Mouse (Mus musculus): Measurements from ENCODE around the gene Fbxo33. TPM values are rescaled to one million over a fixed set of nuclear protein-coding genes. Genes with fewer than 3 reads are reported as not detected.

The Fbxo33 gene
- polyA plus RNA-seq, 1 experiment from 2014 or later = 11.9 TPM

GRCm38 (mm10) chr12:59216676-59217266, 2.8 kb downstream of the Fbxo33 start:
- Histone ChIP-seq H3K27me3 (ENCODE audit: control insufficient read depth, insufficient read depth, low read length) (no peaks in the 10 kb centered on the region), H3K9me3 (ENCODE audit: control insufficient read depth, low read length) (no peaks in the 10 kb centered on the region), H3K4me1 (ENCODE audit: control insufficient read depth in 2 of 2, insufficient read depth in 2 of 2, low read length in 2 of 2) (peaks cover 3 to 16% of the 10 kb centered on the region in 2 experiments), H3K36me3 (ENCODE audit: control insufficient read depth, insufficient read depth, low read length) (no peaks in the 10 kb centered on the region), H3K9ac (ENCODE audit: low read length) (no peak overlapping the region), H3K27ac (replicated peaks in 1 of 2; ENCODE audit: control insufficient read depth in 1 of 2, insufficient read depth in 1 of 2, low read depth in 2 of 2, low read length in 2 of 2) (no peak overlapping the region), H3K4me2 (ENCODE audit: low read length) (no peak overlapping the region), H3K4me3 (ENCODE audit: control insufficient read depth in 1 of 2, insufficient read depth in 1 of 2, low read depth in 1 of 2, low read length in 2 of 2) (no peak overlapping the region)
- ATAC-seq (ENCODE audit: insufficient number of reproducible peaks, insufficient read depth, low FRiP score, low read depth) = no peak
- 78% methylated on average over 6 of the region's 6 CpGs for WGBS

- ATAC-seq (ENCODE audit: insufficient number of reproducible peaks, insufficient read depth, low FRiP score, low read depth) = no peak
- H3K4me1 ChIP-seq (ENCODE audit: control insufficient read depth in 2 of 2, insufficient read depth in 2 of 2, low read length in 2 of 2) = peaks cover 3 to 16% of the 10 kb centered on the region in 2 experiments
- no peaks in the 10 kb centered on the region for H3K9me3 ChIP-seq (ENCODE audit: control insufficient read depth, low read length)
- no peak overlapping the region for H3K4me2 ChIP-seq (ENCODE audit: low read length)
- H3K36me3 ChIP-seq (ENCODE audit: control insufficient read depth, insufficient read depth, low read length) = no peaks in the 10 kb centered on the region
- no peak overlapping the region for H3K4me3 ChIP-seq (ENCODE audit: control insufficient read depth in 1 of 2, insufficient read depth in 1 of 2, low read depth in 1 of 2, low read length in 2 of 2)
- 94% methylated on average over 4 of the region's 4 CpGs for WGBS
- H3K9ac ChIP-seq (ENCODE audit: low read length) = no peak overlapping the region
- no peak overlapping the region for H3K27ac ChIP-seq (replicated peaks in 1 of 2; ENCODE audit: control insufficient read depth in 1 of 2, insufficient read depth in 1 of 2, low read depth in 2 of 2, low read length in 2 of 2)
- no peaks in the 10 kb centered on the region for H3K27me3 ChIP-seq (ENCODE audit: control insufficient read depth, insufficient read depth, low read length)
Measured at GRCm38 (mm10) chr12:59216176-59216575, 3.3 kb downstream of the Fbxo33 start.

GRCm38 (mm10) chr12:59207814-59208213, 11.7 kb downstream of the Fbxo33 start:
- H3K9me3 ChIP-seq (ENCODE audit: control insufficient read depth, low read length) = no peaks in the 10 kb centered on the region
- peaks cover 16% of the 10 kb centered on the region for H3K36me3 ChIP-seq (ENCODE audit: control insufficient read depth, insufficient read depth, low read length)
- WGBS = 42% methylated on average over 1 of the region's 1 CpGs
- no peak for ATAC-seq (ENCODE audit: insufficient number of reproducible peaks, insufficient read depth, low FRiP score, low read depth)
- peaks cover 0 to 13% of the 10 kb centered on the region in 2 experiments; a peak in 2 of 4 replicates for H3K4me1 ChIP-seq (ENCODE audit: control insufficient read depth in 2 of 2, insufficient read depth in 2 of 2, low read length in 2 of 2)
- H3K4me2 ChIP-seq (ENCODE audit: low read length) = no peak overlapping the region
- no peaks in the 10 kb centered on the region for H3K27me3 ChIP-seq (ENCODE audit: control insufficient read depth, insufficient read depth, low read length)
- no peak overlapping the region for H3K4me3 ChIP-seq (ENCODE audit: control insufficient read depth in 1 of 2, insufficient read depth in 1 of 2, low read depth in 1 of 2, low read length in 2 of 2)
- no peak overlapping the region for H3K27ac ChIP-seq (replicated peaks in 1 of 2; ENCODE audit: control insufficient read depth in 1 of 2, insufficient read depth in 1 of 2, low read depth in 2 of 2, low read length in 2 of 2)
- H3K9ac ChIP-seq (ENCODE audit: low read length) = no peak overlapping the region

- no peak overlapping the region for H3K4me3 ChIP-seq (ENCODE audit: control insufficient read depth in 1 of 2, insufficient read depth in 1 of 2, low read depth in 1 of 2, low read length in 2 of 2)
- H3K4me2 ChIP-seq (ENCODE audit: low read length) = no peak overlapping the region
- no peak overlapping the region for H3K9ac ChIP-seq (ENCODE audit: low read length)
- ATAC-seq (ENCODE audit: insufficient number of reproducible peaks, insufficient read depth, low FRiP score, low read depth) = no peak
- 79% methylated on average over 3 of the region's 3 CpGs for WGBS
- H3K27ac ChIP-seq (replicated peaks in 1 of 2; ENCODE audit: control insufficient read depth in 1 of 2, insufficient read depth in 1 of 2, low read depth in 2 of 2, low read length in 2 of 2) = no peak overlapping the region
- no peaks in the 10 kb centered on the region for H3K9me3 ChIP-seq (ENCODE audit: control insufficient read depth, low read length)
- peaks cover 23% of the 10 kb centered on the region for H3K36me3 ChIP-seq (ENCODE audit: control insufficient read depth, insufficient read depth, low read length)
- H3K4me1 ChIP-seq (ENCODE audit: control insufficient read depth in 2 of 2, insufficient read depth in 2 of 2, low read length in 2 of 2) = peaks cover 0 to 13% of the 10 kb centered on the region in 2 experiments; a peak in 2 of 4 replicates
- H3K27me3 ChIP-seq (ENCODE audit: control insufficient read depth, insufficient read depth, low read length) = no peaks in the 10 kb centered on the region
Measured at GRCm38 (mm10) chr12:59207000-59207390, 12.5 kb downstream of the Fbxo33 start.

- 85% methylated on average over 4 of the region's 4 CpGs for WGBS
- H3K27me3 ChIP-seq (ENCODE audit: control insufficient read depth, insufficient read depth, low read length) = no peaks in the 10 kb centered on the region
Measured at GRCm38 (mm10) chr12:59206208-59206999, 13.1 kb downstream of the Fbxo33 start.

GRCm38 (mm10) chr12:59205571-59205970, 14.0 kb downstream of the Fbxo33 start:
- Histone ChIP-seq H3K36me3 (ENCODE audit: control insufficient read depth, insufficient read depth, low read length) (peaks cover 34% of the 10 kb centered on the region), H3K27me3 (ENCODE audit: control insufficient read depth, insufficient read depth, low read length) (no peaks in the 10 kb centered on the region), H3K4me3 (ENCODE audit: control insufficient read depth in 1 of 2, insufficient read depth in 1 of 2, low read depth in 1 of 2, low read length in 2 of 2) (no peak overlapping the region), H3K27ac (replicated peaks in 1 of 2; ENCODE audit: control insufficient read depth in 1 of 2, insufficient read depth in 1 of 2, low read depth in 2 of 2, low read length in 2 of 2) (no peak overlapping the region), H3K4me2 (ENCODE audit: low read length) (no peak overlapping the region), H3K9ac (ENCODE audit: low read length) (no peak overlapping the region), H3K4me1 (ENCODE audit: control insufficient read depth in 2 of 2, insufficient read depth in 2 of 2, low read length in 2 of 2) (peaks cover 0 to 13% of the 10 kb centered on the region in 2 experiments; a peak in 2 of 4 replicates), H3K9me3 (ENCODE audit: control insufficient read depth, low read length) (no peaks in the 10 kb centered on the region)
- 94% methylated on average over 6 of the region's 6 CpGs for WGBS
- no peak for ATAC-seq (ENCODE audit: insufficient number of reproducible peaks, insufficient read depth, low FRiP score, low read depth)

More at GRCm38 (mm10) chr12:59206208-59206999, 13.1 kb downstream of the Fbxo33 start:
- Histone ChIP-seq H3K9ac (ENCODE audit: low read length) (no peak overlapping the region), H3K36me3 (ENCODE audit: control insufficient read depth, insufficient read depth, low read length) (peaks cover 25% of the 10 kb centered on the region), H3K4me3 (ENCODE audit: control insufficient read depth in 1 of 2, insufficient read depth in 1 of 2, low read depth in 1 of 2, low read length in 2 of 2) (no peak overlapping the region), H3K4me1 (ENCODE audit: control insufficient read depth in 2 of 2, insufficient read depth in 2 of 2, low read length in 2 of 2) (peaks cover 0 to 13% of the 10 kb centered on the region in 2 experiments; a peak in 2 of 4 replicates), H3K27ac (replicated peaks in 1 of 2; ENCODE audit: control insufficient read depth in 1 of 2, insufficient read depth in 1 of 2, low read depth in 2 of 2, low read length in 2 of 2) (no peak overlapping the region), H3K4me2 (ENCODE audit: low read length) (no peak overlapping the region), H3K9me3 (ENCODE audit: control insufficient read depth, low read length) (no peaks in the 10 kb centered on the region)
- no peak for ATAC-seq (ENCODE audit: insufficient number of reproducible peaks, insufficient read depth, low FRiP score, low read depth)

GRCm38 (mm10) chr12:59199361-59199760, 20.2 kb downstream of the Fbxo33 start:
- Histone ChIP-seq H3K9ac (ENCODE audit: low read length) (no peak overlapping the region), H3K36me3 (ENCODE audit: control insufficient read depth, insufficient read depth, low read length) (peaks cover 46% of the 10 kb centered on the region), H3K27ac (replicated peaks in 1 of 2; ENCODE audit: control insufficient read depth in 1 of 2, insufficient read depth in 1 of 2, low read depth in 2 of 2, low read length in 2 of 2) (no peak overlapping the region), H3K4me1 (ENCODE audit: control insufficient read depth in 2 of 2, insufficient read depth in 2 of 2, low read length in 2 of 2) (peaks cover 0 to 3% of the 10 kb centered on the region in 2 experiments; a peak in 2 of 4 replicates), H3K27me3 (ENCODE audit: control insufficient read depth, insufficient read depth, low read length) (no peaks in the 10 kb centered on the region), H3K9me3 (ENCODE audit: control insufficient read depth, low read length) (no peaks in the 10 kb centered on the region), H3K4me3 (ENCODE audit: control insufficient read depth in 1 of 2, insufficient read depth in 1 of 2, low read depth in 1 of 2, low read length in 2 of 2) (no peak overlapping the region), H3K4me2 (ENCODE audit: low read length) (no peak overlapping the region)
- no peak for ATAC-seq (ENCODE audit: insufficient number of reproducible peaks, insufficient read depth, low FRiP score, low read depth)
- WGBS = 98% methylated on average over 2 of the region's 2 CpGs
